Mouse (Mus musculus): ENCODE measurements around the gene Tspan1. TPM values are rescaled to one million over a fixed set of nuclear protein-coding genes. Genes with fewer than 3 reads are reported as not detected.

The Tspan1 gene
- polyA plus RNA-seq, 1 experiment from 2014 or later = not detected

- H3K9ac ChIP-seq (replicated peaks) = no peak overlapping the region
- H3K9me3 ChIP-seq (ENCODE audit: low read length) = no peaks in the 10 kb centered on the region
- no peak overlapping the region for H3K27ac ChIP-seq (ENCODE audit: low read depth)
- ATAC-seq = no peak
- no peaks in the 10 kb centered on the region for H3K36me3 ChIP-seq (replicated peaks; ENCODE audit: insufficient read depth, low read length)
- H3K4me1 ChIP-seq (ENCODE audit: insufficient read depth) = peaks cover 12% of the 10 kb centered on the region
- no peak for TF ChIP-seq CTCF (IDR thresholded peaks at IDR 0.05; ENCODE audit: low read depth)
- TF ChIP-seq EP300 (IDR thresholded peaks at IDR 0.05; ENCODE audit: low read depth) = no peak
- no peak overlapping the region for H3K4me2 ChIP-seq (ENCODE audit: low read depth, low read length)
- H3K27me3 ChIP-seq (ENCODE audit: insufficient read depth, low read length) = peaks cover 22% of the 10 kb centered on the region; the same call in 1 of the 2 replicates
- 70% methylated on average over 7 of the region's 7 CpGs for WGBS (ENCODE audit: insufficient replicate concordance)
- no peak for DNase-seq
- H3K4me3 ChIP-seq (ENCODE audit: low read depth, low read length) = no peak overlapping the region
Measured at GRCm38 (mm10) chr4:116140801-116141574, 26.4 kb downstream of the Tspan1 start.

- TF ChIP-seq EP300 (IDR thresholded peaks at IDR 0.05; ENCODE audit: low read depth) = no peak
Measured at GRCm38 (mm10) chr4:116137421-116137996, 29.9 kb downstream of the Tspan1 start.

GRCm38 (mm10) chr4:116134990-116135389, 32.4 kb downstream of the Tspan1 start:
- TF ChIP-seq CTCF (IDR thresholded peaks at IDR 0.05; ENCODE audit: low read depth) (peak; percentile 88), EP300 (IDR thresholded peaks at IDR 0.05; ENCODE audit: low read depth) (no peak)
- DNase-seq = no peak
- Histone ChIP-seq H3K4me2 (ENCODE audit: low read depth, low read length) (no peak overlapping the region), H3K36me3 (replicated peaks; ENCODE audit: insufficient read depth, low read length) (no peaks in the 10 kb centered on the region), H3K27ac (ENCODE audit: low read depth) (no peak overlapping the region), H3K4me1 (ENCODE audit: insufficient read depth) (no peaks in the 10 kb centered on the region), H3K4me3 (ENCODE audit: low read depth, low read length) (no peak overlapping the region), H3K9ac (replicated peaks) (no peak overlapping the region), H3K9me3 (ENCODE audit: low read length) (no peaks in the 10 kb centered on the region), H3K27me3 (ENCODE audit: insufficient read depth, low read length) (no peaks in the 10 kb centered on the region)
- no peak for ATAC-seq
- 50% methylated on average over 2 of the region's 2 CpGs for WGBS (ENCODE audit: insufficient replicate concordance)

More at GRCm38 (mm10) chr4:116137421-116137996, 29.9 kb downstream of the Tspan1 start:
- Histone ChIP-seq H3K27me3 (ENCODE audit: insufficient read depth, low read length) (peaks cover 7% of the 10 kb centered on the region; the same call in 1 of the 2 replicates), H3K4me1 (ENCODE audit: insufficient read depth) (no peaks in the 10 kb centered on the region), H3K9me3 (ENCODE audit: low read length) (no peaks in the 10 kb centered on the region), H3K4me2 (ENCODE audit: low read depth, low read length) (no peak overlapping the region), H3K27ac (ENCODE audit: low read depth) (no peak overlapping the region), H3K4me3 (ENCODE audit: low read depth, low read length) (no peak overlapping the region), H3K9ac (replicated peaks) (no peak overlapping the region), H3K36me3 (replicated peaks; ENCODE audit: insufficient read depth, low read length) (no peaks in the 10 kb centered on the region)
- WGBS (ENCODE audit: insufficient replicate concordance) = 64% methylated on average over 13 of the region's 13 CpGs
- ATAC-seq (no peak), DNase-seq (no peak)

- TF ChIP-seq CTCF (IDR thresholded peaks at IDR 0.05; ENCODE audit: low read depth) = no peak
- TF ChIP-seq EP300 (IDR thresholded peaks at IDR 0.05; ENCODE audit: low read depth) = no peak
- 58% methylated on average over 4 of the region's 4 CpGs for WGBS (ENCODE audit: insufficient replicate concordance)
- no peak overlapping the region for H3K9ac ChIP-seq (replicated peaks)
- H3K4me1 ChIP-seq (ENCODE audit: insufficient read depth) = no peaks in the 10 kb centered on the region
- H3K27me3 ChIP-seq (ENCODE audit: insufficient read depth, low read length) = no peaks in the 10 kb centered on the region
- no peaks in the 10 kb centered on the region for H3K36me3 ChIP-seq (replicated peaks; ENCODE audit: insufficient read depth, low read length)
- H3K4me2 ChIP-seq (ENCODE audit: low read depth, low read length) = no peak overlapping the region
- DNase-seq (no peak), ATAC-seq (no peak)
- no peak overlapping the region for H3K27ac ChIP-seq (ENCODE audit: low read depth)
- no peak overlapping the region for H3K4me3 ChIP-seq (ENCODE audit: low read depth, low read length)
- H3K9me3 ChIP-seq (ENCODE audit: low read length) = no peaks in the 10 kb centered on the region
Measured at GRCm38 (mm10) chr4:116133126-116133525, 34.3 kb downstream of the Tspan1 start.

GRCm38 (mm10) chr4:116127956-116128355, 39.4 kb downstream of the Tspan1 start:
- H3K36me3 ChIP-seq (replicated peaks; ENCODE audit: insufficient read depth, low read length) = no peaks in the 10 kb centered on the region
- DNase-seq (no peak), ATAC-seq (no peak)
- H3K4me2 ChIP-seq (ENCODE audit: low read depth, low read length) = no peak overlapping the region
- WGBS (ENCODE audit: insufficient replicate concordance) = 82% methylated on average over 6 of the region's 6 CpGs
- H3K27ac ChIP-seq (ENCODE audit: low read depth) = no peak overlapping the region
- no peaks in the 10 kb centered on the region for H3K9me3 ChIP-seq (ENCODE audit: low read length)
- no peak overlapping the region for H3K4me3 ChIP-seq (ENCODE audit: low read depth, low read length)
- no peak overlapping the region for H3K9ac ChIP-seq (replicated peaks)
- TF ChIP-seq CTCF (IDR thresholded peaks at IDR 0.05; ENCODE audit: low read depth) = no peak
- H3K4me1 ChIP-seq (ENCODE audit: insufficient read depth) = peaks cover 21% of the 10 kb centered on the region; the same call in 1 of the 2 replicates
- H3K27me3 ChIP-seq (ENCODE audit: insufficient read depth, low read length) = no peaks in the 10 kb centered on the region

GRCm38 (mm10) chr4:116125803-116126386, 41.5 kb downstream of the Tspan1 start:
- ATAC-seq = no peak
- 77% methylated on average over 4 of the region's 4 CpGs for WGBS (ENCODE audit: insufficient replicate concordance)

More at GRCm38 (mm10) chr4:116125803-116126386, 41.5 kb downstream of the Tspan1 start:
- DNase-seq = no peak
- Histone ChIP-seq H3K27ac (ENCODE audit: low read depth) (no peak overlapping the region), H3K9ac (replicated peaks) (no peak overlapping the region), H3K27me3 (ENCODE audit: insufficient read depth, low read length) (no peaks in the 10 kb centered on the region), H3K4me3 (ENCODE audit: low read depth, low read length) (no peak overlapping the region), H3K36me3 (replicated peaks; ENCODE audit: insufficient read depth, low read length) (no peaks in the 10 kb centered on the region), H3K4me2 (ENCODE audit: low read depth, low read length) (no peak overlapping the region), H3K4me1 (ENCODE audit: insufficient read depth) (peaks cover 23% of the 10 kb centered on the region; the same call in 1 of the 2 replicates), H3K9me3 (ENCODE audit: low read length) (no peaks in the 10 kb centered on the region)
- no peak for TF ChIP-seq EP300 (IDR thresholded peaks at IDR 0.05; ENCODE audit: low read depth)

Measured in liver, postnatal 0 days (tissue).